Mouse (Mus musculus) forelimb bud, embryonic 11.5 days (tissue): Measurements from ENCODE around the gene Mgp.
"Not testable (repeated sequence)": the region's sequence is repeated elsewhere in the genome, so short reads cannot be mapped to it uniquely, and the experiment has no call there.

Experiments
- DNase-seq: peaks from one replicate; pipeline ENCODE4 v3.0.0-alpha.2; 2012; ENCODE audit warnings: low read depth, low spot score

The Mgp gene

DNA sequence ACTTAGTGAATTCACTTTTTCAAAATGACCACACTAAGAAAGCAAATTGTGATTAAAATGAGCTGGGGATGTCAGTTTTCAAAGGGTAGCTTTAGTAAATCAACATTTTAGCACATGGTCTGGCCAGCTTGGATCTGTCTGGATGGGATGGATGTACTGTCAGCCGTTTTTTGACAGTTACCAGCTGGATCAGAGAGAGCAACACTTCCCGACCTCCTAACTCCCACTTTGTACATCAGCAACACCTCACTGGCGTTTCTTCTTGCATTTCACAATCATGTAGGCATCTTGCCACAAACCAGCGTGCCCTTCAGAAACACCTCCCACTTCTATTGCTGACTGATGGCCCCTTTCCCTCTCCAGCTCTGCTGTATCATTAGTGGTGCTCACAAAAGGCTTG lies 22.6 kb upstream of the Mgp start:
- no peak for DNase-seq

DNA sequence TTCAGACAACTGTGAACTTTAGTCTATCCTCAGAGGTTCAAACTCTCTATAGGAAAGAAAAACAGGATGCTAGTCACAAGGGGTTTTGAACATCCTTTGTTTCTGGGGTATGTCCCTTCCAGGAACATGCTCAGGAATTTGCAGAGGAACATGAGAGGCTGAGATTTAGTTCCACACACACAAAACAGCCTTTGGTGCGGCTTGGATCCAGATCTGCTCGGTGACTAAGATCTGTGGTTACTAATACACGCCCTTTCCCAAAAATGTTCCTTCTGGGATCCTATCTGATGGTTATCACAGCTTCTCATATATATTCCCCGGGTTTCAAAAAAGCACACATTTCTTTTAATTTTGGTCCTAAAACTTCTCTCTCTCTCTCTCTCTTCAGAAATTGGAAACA lies 22.2 kb upstream of the Mgp start:
- no peak for DNase-seq

DNA sequence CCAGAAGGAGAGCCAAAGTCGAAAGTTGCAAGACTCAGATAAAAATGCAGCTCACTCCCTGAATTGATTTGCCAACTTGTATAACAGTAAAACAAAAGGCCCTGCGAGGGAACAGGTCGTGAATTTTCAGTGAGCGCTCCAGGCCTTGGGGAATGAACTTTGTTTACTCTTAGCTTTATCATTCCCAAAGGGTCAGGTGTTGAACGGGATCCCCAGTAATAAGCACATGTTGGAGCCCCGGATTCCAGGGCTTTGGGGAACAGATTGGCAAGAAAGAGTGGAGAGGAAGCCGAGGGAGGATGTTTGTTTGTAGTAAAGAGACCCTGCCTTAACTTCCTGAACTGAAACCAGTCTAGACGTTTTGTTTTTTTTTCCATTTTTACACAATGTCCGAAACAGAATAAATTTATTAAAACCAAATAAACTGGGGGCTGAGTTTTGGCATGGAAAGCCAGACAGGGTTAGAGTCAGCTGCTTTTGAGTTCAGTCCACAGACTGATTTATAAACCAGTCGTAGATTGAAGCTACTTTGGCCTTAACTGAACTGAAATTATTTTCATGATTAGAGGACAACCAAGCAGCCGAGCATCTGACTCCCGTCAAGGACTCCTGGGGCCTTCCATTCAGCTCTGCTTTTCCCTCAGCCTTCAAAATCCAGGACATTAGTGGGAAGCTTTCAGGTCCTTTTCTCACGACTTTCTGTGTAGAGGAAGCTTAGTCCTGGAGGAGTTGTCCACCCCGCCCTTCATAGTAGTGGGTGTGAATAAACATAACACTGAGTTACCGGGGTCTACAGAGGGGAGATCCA lies 19.1 kb upstream of the Mgp start:
- DNase-seq, result no peak

DNA sequence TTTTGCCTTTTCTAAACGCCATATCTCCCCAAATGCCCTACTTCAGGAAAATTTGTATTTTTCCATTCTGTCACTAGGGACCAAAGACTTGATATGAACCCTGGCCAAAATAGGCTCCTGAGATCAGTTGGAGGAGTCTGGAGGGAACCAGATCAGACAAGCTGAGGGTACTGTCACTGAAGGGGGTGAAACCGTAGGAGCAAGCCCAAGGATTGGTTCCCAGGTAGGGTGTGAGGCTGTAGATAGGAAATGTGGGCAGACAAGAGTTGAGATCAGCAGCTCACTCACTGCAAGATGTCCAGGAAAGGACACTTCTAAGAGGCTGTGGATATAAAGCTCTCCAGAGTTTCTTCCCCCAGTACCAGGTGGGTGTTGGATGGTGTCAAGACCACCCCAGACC lies 16.4 kb upstream of the Mgp start:
- DNase-seq, result no peak

DNA sequence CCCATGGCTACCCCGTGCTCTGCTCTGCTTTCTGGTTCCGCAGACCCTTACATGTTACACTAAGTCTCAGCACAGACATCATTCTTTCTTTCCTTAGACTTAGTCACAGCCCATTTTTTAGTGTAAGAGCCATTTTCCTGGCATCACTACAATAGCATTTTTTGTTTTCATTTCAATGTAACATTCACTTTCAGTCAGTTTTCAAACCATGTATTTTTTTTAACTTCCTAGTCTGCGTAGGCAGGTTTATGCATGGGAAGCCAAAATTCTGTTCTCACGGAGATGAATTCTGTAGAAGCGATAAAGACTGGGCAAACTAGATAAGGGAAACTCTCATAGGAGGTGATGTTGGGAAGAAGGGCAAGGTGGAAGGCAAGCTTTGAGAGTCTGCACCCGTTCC lies 13.9 kb upstream of the Mgp start:
- DNase-seq, result no peak

DNA sequence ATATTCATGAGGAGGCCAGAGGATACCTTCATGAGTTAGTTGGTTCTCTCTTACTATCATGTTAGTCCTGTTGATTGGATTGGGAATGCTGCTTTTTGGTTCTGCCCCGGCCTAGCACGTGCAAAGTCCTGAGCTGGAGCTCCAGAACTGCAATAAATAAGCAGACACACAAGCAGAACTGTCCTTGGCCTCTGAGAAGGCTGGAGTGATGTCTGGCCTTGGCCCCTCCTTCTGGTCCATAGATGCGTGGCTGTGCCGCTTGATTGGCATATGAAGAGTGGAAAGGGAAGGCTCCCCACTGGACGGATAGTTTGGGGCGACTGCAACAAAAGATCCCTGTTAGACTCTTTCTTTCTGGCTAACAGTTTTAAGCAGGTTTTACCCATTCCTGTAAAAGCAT lies 13.4 kb upstream of the Mgp start:
- no peak for DNase-seq

DNA sequence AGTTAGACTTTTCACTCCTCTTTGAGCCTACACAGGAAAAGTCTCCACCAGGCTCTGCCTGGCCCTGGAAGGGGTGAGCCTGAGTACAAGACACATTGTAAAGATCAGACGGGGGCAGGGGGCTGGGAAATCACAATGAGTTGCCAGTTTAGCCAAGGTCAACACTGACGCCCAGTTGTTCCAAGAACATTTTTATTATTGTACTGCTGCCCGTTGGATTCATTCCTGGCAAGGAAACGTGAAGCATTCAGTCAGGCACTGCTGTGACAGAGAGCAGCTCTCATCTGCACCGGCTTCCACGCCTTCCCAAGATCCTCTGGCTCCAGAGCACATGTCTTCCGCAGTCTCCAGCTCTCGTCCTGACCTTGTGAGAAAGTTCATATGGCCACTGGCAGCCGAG lies 12.2 kb upstream of the Mgp start:
- no peak for DNase-seq

DNA sequence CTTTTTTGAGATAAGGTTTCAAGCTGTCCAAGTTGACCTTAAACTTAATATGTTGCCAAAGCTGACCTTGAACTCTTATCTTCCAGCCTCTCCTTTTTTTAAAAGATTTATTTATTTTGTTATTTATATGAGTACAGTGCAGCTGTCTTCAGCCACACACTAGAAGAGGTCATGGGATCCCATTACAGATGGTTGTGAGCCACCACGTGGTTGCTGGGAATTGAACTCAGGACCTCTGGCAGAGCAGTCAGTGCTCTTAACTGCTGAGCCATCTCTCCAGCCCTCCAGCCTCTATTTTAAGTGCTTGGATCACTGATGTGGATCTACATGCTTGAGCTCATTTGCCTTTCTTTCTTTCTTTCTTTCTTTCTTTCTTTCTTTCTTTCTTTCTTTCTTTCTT lies 9.1 kb upstream of the Mgp start:
- DNase-seq, result not testable (repeated sequence)

DNA sequence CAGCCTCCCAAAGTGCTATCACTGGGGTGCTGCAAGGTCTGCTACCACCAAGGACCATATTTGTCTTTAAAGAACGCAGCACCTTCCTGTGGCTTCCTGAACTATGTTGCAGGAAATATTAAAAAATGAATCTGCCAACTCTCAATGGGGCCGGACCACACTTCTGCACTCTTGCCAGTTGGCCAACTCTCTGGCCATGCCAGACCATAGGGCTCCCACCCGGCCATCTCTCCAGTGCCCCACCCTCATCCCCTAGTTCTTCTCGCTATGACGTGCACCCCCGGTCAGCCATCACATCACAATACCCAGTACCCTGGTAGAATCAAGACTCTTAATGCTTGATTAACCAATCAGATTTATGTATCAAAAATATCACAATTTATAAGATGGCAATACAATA lies 8.3 kb upstream of the Mgp start:
- no peak for DNase-seq

DNA sequence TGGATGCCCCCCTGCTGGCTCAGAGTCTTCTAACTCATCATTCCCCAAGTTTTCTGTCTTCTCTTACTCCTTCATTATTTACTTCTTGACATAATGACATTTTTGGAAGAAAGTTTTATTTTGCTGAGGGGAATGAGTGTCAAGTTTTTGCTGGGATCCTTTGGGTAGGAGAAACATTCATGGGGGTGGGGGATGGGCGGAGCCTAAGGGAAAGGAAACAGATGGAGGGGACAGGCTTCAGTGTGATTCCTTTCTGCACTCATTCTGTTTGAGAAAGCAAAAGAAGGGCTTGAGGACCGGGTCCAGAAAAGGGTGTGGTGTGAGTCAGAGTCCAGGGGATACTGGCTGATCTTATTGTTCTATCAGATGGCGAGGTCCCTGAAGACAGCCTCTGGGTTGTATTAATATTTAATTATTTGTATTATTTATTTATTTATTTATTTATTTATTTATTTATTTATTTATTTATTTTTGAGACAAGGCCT lies 7.8 kb upstream of the Mgp start:
- DNase-seq, result no peak

DNA sequence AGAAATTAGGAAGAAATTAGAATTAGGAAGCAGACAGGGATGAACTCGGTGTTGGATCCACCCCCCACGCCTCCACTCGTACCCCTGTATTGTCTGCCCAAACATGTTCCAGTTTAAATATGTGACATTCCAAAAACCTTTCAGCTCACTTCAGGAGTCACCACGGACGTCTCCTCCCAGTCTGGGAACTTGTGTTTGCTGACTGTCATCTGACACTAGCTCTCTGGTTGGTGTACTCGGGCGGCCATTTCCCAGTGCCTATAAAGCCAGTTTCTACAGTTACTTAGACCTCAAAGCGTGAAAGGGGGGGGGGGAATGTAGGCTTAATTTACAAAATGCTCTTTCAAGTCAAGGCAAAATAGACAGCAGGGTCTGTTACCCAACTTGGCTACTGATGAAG lies 6.1 kb upstream of the Mgp start:
- no peak for DNase-seq

DNA sequence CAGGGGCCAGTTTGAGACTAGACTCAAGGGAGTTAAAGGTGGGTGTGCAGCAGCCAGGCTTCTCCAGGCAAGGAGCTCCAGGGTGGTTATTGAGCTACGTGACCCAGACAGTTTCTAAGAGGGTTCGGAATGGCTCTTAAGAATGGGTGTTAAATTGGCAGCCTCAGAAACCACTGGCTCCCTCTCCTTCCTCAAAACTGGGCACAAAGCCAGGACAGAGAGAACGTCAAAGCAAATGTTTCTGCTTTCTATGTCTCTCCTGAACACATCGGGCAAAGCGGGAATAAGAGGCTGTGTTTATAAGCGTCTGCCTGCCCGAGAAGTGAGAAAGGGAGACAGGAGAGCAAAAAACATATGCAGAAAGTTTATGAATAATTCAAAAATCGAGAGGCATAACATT lies 1.0 kb downstream of the Mgp start:
- no peak for DNase-seq

DNA sequence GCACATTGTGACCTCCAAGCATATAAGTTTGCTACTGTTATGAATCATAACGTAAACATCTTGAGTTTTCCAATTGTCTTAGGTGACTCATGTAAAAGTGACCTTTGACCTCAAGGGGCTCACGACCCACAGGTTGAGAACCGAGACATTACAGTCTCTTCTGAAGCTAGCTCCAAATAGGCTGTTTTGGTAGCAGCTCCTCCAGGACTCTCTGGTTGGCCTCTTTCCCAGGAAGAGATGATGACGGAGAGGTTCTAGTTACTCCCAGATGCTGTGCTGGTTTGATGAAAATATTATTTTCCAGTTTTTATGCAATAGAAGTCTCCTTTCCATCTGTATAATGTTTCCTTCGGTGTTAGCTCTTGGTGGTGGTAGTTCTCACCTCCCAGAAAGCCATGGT lies 6.7 kb downstream of the Mgp start:
- no peak for DNase-seq

DNA sequence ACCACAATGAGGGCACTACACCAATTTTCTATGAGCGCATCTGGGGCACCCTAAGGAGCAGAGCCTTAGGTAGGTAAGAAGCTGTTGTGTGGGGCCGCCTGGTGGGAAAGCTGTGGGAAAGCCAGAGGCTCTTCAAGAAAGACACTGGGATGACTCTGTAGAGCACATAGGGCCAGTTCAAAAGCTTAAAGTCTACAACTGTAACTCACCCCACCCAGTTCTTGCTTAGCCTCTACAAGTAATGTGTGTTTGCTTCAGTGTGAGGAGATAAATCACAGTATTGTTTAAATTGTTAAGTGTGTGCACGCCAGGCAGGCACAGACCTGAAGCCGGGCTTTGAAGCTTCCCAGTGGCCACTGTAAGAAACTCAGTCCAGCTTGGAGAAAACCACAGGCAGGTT lies 9.5 kb downstream of the Mgp start:
- DNase-seq, result no peak

DNA sequence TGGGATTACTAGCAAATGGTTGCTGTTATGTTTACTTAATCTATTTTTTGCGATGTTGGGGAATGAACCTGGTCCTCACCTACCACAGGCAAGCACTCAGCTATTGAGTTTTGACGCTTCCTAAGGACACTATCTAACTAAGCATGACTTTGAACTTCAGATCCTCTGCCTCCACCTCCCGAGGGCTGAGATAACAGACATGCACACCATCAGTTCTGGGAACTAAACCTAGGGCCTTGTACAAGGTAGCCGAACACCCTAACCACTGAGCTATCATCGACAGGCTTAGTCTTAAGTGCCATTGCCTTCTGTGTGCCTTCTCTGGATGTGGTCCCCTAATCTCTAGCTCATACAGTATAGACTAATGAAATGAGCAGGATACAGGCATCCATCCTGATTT lies 10.3 kb downstream of the Mgp start:
- DNase-seq, result no peak

DNA sequence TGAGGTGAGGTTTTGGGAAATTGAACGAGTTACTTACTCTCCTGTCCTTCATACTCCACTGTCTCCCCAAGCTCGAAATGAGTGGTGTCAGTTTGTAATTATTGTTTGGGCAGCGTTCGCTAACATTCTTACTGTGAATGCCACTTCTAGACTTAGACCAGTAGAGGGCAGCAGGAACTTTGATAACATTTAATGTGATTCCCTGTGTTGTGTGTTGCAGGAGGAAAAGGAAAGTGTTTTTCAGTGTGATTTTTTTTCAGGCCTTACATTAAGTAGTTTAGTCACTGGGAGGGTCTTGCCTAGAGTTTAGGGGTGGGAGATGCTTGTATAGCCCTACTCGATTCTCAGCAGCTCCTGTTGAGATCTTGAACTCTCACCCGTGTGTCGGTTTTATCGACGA lies 14.6 kb downstream of the Mgp start:
- peak; percentile 56 for DNase-seq

DNA sequence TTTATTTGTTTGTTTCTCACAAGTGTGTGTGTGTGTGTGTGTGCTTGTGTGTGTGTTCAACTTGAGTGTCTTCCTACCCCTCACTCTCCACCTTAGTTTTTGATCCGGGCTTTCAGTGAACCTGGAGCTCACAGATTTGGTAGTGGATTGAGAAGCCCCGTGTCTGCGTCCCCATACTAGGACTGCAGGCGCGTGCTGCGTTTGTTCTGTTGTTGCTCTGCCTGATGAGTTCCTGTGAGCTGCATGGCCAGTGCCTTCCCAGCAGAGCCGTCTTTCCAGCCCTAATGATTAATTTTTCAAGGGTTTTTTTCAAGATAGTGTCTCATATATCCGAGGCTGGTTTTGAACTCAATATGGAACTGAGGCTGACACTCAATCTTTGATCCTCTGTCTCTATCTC lies 17.2 kb downstream of the Mgp start:
- DNase-seq, result no peak

DNA sequence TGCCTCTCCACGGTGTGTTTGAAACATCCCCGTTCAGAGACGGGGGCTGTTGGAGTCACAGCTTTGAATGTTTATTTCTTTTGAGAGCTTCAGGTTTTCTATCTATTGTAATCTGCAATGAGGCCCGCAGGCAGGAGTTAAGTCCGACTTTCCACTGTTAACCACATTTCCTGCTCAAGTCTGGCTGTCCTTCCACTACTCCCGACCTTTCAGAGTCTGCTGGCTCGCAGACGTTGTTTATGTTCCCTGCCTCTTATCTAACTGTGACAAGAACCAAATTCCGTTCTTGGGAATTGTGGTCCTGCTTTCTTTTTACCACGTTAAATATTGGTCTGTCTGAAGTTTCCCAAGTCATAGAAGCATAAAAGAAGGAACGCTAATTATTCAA lies 17.8 kb downstream of the Mgp start:
- DNase-seq, result no peak

DNA sequence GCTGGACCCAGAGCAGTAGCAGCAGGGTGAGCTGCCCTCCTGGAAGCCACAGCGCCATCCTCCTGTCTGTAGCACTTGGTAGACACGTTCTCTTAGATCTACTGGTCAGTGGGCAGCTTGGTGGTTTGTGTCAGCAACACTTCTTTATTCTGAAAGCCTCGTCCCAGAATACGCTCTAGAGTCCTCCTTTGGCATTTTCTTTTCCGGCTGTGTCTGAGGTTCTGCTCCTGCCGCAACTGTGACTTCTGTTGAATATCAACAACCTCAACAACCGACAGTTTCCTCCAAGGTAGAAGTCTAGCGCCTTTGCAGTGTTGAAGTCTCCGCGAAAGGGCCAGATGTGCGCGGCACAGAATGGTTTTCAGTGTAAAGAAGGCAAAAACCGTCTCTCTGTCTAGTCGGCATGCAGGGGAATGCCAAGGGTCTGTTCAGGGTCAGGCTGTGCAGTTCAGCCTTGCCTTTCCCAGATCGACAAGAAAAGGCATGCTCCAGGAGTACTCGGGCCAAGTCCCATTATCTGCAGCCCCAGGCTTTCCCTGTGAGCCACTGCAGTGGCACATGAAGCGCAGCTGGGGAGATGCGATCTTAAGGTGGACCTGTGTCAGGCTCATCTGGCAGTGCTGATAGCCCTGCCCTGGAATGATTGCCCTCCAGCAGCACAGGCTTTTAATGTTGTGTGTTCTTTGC lies 18.3 kb downstream of the Mgp start, which contains the start of gene Art4:
Art4 (minus strand) TSS at position 548 of the 687 bp plus-strand sequence.
- no peak for DNase-seq

DNA sequence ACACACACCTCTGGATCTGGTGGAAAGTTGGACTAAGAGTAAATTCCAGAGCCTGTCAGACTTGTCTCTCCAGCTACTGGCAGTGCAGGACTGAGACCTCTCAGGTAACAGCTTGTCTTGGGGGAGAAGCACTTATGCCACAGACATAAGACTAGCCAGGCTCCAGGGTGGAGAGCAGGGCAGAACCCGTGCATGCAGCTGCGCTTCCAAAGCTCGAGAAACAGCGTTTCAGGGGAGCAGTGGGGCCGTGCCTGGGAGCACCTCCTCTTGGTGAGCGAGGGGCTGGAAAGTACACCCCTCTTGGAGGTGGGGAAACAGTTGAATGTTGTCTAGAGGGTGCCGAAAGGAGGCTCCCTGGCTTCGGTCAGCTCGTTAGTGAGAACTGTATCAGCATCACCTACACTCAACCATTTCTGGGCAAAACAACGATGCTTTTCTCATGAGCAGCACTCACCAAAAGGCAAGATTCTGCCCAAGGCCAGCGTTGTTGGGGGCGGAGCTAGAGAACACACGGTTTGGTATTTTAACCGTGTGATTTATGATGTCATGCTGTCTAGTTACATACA lies 19.5 kb downstream of the Mgp start:
- DNase-seq, result peak; percentile 38

DNA sequence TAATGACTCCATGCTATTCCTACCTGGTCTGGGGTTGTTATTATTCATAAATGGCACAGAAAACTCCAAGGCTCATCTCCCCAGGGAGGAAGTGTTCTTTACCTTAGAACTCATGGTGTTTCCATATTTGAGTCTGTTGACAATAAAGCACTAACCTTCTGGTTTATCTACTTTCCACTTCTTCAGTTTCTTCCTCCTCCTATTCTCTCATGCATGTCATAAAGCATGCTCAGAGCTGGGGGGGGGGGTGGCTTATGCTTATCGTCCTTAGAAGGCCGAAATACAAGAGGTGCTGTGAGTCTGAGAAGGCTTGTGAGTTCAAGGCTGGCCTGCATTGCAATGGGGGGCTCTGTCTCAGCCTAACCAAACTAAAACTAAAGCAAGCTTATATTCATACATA lies 20.4 kb downstream of the Mgp start:
- no peak for DNase-seq

DNA sequence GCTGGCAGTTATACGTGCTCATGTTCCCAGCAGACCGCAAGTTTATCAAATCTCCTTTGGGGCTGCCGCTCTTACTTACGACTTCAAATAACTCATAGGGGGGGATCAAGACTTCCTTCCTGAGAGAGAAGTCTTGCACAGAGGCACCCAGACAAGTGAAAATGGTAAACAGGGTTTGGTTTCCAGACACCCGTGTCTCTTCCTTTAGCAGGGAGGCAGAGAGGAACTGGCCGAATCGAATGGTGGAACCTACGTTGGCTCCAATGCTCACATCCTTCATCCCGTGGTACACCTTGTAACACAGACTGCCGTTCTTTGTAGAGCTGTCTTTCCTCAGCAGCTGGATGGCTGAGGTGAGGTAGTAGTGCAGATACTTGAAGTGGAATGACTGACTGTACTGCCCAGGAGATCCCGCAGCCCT lies 21.3 kb downstream of the Mgp start:
- DNase-seq, result no peak

DNA sequence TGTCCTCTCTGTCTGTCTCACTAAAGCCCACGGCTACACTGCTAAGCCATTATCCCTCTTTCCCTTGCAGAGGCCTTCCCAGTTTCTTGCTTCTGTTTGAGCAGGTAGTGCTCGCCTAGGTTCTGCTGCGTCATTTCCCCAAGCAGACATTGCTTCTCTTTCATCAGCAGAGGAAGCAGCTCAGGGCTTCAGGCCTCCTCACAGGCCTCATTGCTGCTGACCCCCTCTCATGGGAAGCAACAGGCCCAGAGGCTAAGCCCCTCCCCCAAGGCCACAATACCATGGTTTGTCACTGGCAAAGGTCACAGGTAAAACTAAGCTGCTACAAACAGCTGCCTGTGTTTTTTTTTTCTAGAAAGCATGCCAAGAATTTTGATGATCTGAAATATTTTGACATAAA lies 22.9 kb downstream of the Mgp start:
- peak; percentile 55 for DNase-seq
